Mouse (Mus musculus) C2C12 (cell line): Measurements from ENCODE around the gene Qpct. TPM values are rescaled to one million over a fixed set of nuclear protein-coding genes. Genes with fewer than 3 reads are reported as not detected.

Experiments
- H3K27me3 ChIP-seq: one replicate; pipeline ENCODE4 v1.6.1; 2011; ENCODE audit not compliant: control insufficient read depth, insufficient read depth, insufficient read length
- H3K36me3 ChIP-seq: one replicate; pipeline ENCODE4 v1.6.1; 2011; ENCODE audit not compliant: control insufficient read depth, insufficient read depth
- H3K4me3 ChIP-seq: one replicate; pipeline ENCODE4 v1.5.1; 2011; ENCODE audit warnings: mild to moderate bottlenecking, control low read depth; ENCODE audit not compliant: poor library complexity, insufficient read depth, severe bottlenecking
- H3K79me2 ChIP-seq: one replicate; pipeline ENCODE4 v1.6.1; 2011; ENCODE audit not compliant: control insufficient read depth, insufficient read depth
- H3K79me3 ChIP-seq: one replicate; pipeline ENCODE4 v1.6.1; 2011; ENCODE audit warnings: low read depth, control low read depth
- H3ac ChIP-seq: one replicate; pipeline ENCODE3; 2011; ENCODE audit warnings: low read depth; ENCODE audit not compliant: control insufficient read depth, insufficient read length
- CEBPB ChIP-seq: IDR thresholded peaks from one replicate; pipeline ENCODE4 v1.6.1; 2011; ENCODE audit warnings: low read depth, mild to moderate bottlenecking, control low read depth, moderate library complexity
- CTCF ChIP-seq: IDR thresholded peaks from one replicate; pipeline ENCODE4 v1.5.1; 2011; ENCODE audit not compliant: control insufficient read depth, insufficient read depth, insufficient read length
- FOSL1 ChIP-seq: IDR thresholded peaks from one replicate; pipeline ENCODE4 v1.8.0; 2011; ENCODE audit warnings: mild to moderate bottlenecking, low read length; ENCODE audit not compliant: poor library complexity, insufficient read depth, severe bottlenecking
- MAX ChIP-seq: IDR thresholded peaks from one replicate; pipeline ENCODE4 v1.6.1; 2011; ENCODE audit warnings: mild to moderate bottlenecking, control low read depth
- MYOD1 ChIP-seq: IDR thresholded peaks from one replicate; pipeline ENCODE4 v1.6.1; 2011; ENCODE audit warnings: low read depth; ENCODE audit not compliant: control insufficient read depth, insufficient read length
- MYOG ChIP-seq: IDR thresholded peaks from one replicate; pipeline ENCODE4 v1.6.1; 2011; ENCODE audit not compliant: control insufficient read depth, insufficient read length; ENCODE audit errors: extremely low read depth
- USF1 ChIP-seq: IDR thresholded peaks from one replicate; pipeline ENCODE4 v1.6.1; 2011; ENCODE audit warnings: low read depth, mild to moderate bottlenecking, control low read depth, moderate library complexity
- polyA plus RNA-seq: library from polyadenylated mRNA; unstranded; fragments of >200 nt; fragmentation: generic; extraction: Trizol; gene quantifications from one replicate; pipeline ENCODE4 v1.2.1, GENCODE M21; 2012; ENCODE audit warnings: missing spikeins

The Qpct gene
- polyA plus RNA-seq, 1 experiment = 0.71 TPM

GRCm38 (mm10) chr17:79133740-79134139 lies 82.0 kb downstream of the Qpct start:
- no peak for TF ChIP-seq USF1
- no peak for TF ChIP-seq MYOD1
- no peak for TF ChIP-seq CTCF
- no peak for TF ChIP-seq MYOG
- TF ChIP-seq CEBPB = no peak
- no peak for TF ChIP-seq MAX
- TF ChIP-seq FOSL1 = no peak
- Histone ChIP-seq H3K27me3 (no peaks in the 10 kb centered on the region), H3K36me3 (no peaks in the 10 kb centered on the region), H3K4me3 (no peak overlapping the region), H3K79me2 (no peaks in the 10 kb centered on the region), H3ac (no peak overlapping the region), H3K79me3 (no peaks in the 10 kb centered on the region)

GRCm38 (mm10) chr17:79135826-79136225 lies 84.1 kb downstream of the Qpct start:
- H3K4me3 ChIP-seq = no peak overlapping the region
- no peaks in the 10 kb centered on the region for H3K79me2 ChIP-seq
- no peaks in the 10 kb centered on the region for H3K36me3 ChIP-seq
- TF ChIP-seq CEBPB = no peak
- TF ChIP-seq USF1 = no peak
- TF ChIP-seq MYOG = no peak
- TF ChIP-seq CTCF = no peak
- no peak for TF ChIP-seq FOSL1
- no peak for TF ChIP-seq MYOD1
- no peak for TF ChIP-seq MAX
- H3K27me3 ChIP-seq = no peaks in the 10 kb centered on the region
- no peak overlapping the region for H3ac ChIP-seq
- H3K79me3 ChIP-seq = no peaks in the 10 kb centered on the region

GRCm38 (mm10) chr17:79136401-79136800 lies 84.7 kb downstream of the Qpct start:
- Histone ChIP-seq H3K79me2 (no peaks in the 10 kb centered on the region), H3K36me3 (no peaks in the 10 kb centered on the region), H3K4me3 (no peak overlapping the region), H3K27me3 (no peaks in the 10 kb centered on the region), H3ac (no peak overlapping the region), H3K79me3 (no peaks in the 10 kb centered on the region)
- TF ChIP-seq FOSL1 (no peak), CTCF (no peak), MAX (no peak), MYOG (no peak), MYOD1 (no peak), USF1 (no peak), CEBPB (no peak)

Other genes with a start within 250 kb of the Qpct start
- gene Heatr5b, start 216.5 kb upstream of the Qpct start, polyA plus RNA-seq = 11.7 TPM
- 14.5 TPM for gene Gpatch11, start 216.3 kb upstream of the Qpct start, polyA plus RNA-seq
- 2.4 TPM for gene Eif2ak2, start 169.3 kb upstream of the Qpct start, polyA plus RNA-seq
- 0.04 TPM for gene Sult6b1, start 144.9 kb upstream of the Qpct start, polyA plus RNA-seq
- gene Cebpzos, start 135.4 kb upstream of the Qpct start, polyA plus RNA-seq = 25.6 TPM
- 11.3 TPM for gene Cebpz, start 114.8 kb upstream of the Qpct start, polyA plus RNA-seq
- gene Ndufaf7, start 114.8 kb upstream of the Qpct start, polyA plus RNA-seq = 13.0 TPM
- 12.8 TPM for gene Prkd3, start 31.1 kb upstream of the Qpct start, polyA plus RNA-seq